Mouse (Mus musculus): Measurements from ENCODE around the gene Sox15. TPM values are rescaled to one million over a fixed set of nuclear protein-coding genes. Genes with fewer than 3 reads are reported as not detected.

The Sox15 gene
- total and polyA plus RNA-seq, 2 experiments from 2014 or later, result 0.19 to 0.27 TPM

DNA sequence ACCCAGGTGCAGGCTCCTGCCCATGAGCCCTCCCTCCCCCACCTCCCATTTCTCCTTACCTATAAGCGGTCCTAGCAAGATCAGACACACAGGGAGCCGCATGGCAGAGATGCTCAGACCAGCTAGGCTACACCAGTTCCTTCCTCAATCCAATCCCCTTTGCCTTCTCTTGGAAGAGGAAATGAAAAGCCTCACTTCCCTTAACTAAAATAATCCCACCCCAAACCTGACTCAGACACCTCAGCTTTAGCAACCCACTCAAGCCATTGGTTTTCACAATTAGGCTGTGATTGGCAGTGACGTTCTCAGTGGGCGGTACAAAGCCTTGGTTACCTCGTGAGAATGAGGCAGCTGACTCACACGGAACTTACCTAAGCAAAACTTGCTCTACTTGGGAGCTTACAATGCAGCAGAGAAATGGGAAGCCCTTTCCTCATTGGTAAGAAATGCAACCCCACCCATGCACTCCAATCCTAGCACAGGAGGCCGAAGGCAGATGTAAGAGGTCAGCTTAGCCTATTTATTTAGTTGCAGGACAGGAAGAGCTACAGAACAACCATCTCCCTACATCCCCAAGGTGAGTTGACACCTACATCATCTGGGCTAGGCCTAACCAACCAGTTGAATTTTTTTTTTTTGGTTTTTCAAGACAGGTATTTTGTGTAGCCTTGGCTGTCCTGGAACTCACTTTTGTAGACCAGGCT lies 11.0 kb downstream of the Sox15 start, which contains the start of gene Cd68:
Gene Cd68 (minus strand): TSS at position 193 of the 704 bp plus-strand sequence.
- ATAC-seq (ENCODE audit: low FRiP score), result no peak
- 37% methylated on average over 7 of the region's 7 CpGs for WGBS
- H3K27ac ChIP-seq (ENCODE audit: low read depth, low read length), result no peak within 1 kb of the TSS
- H3K4me3 ChIP-seq (ENCODE audit: low read depth, low read length), result no peak within 1 kb of the TSS
- H3K9ac ChIP-seq (replicated peaks; ENCODE audit: low read length, poor library complexity, severe bottlenecking), result no peak within 1 kb of the TSS
- no peaks in the 10 kb centered on the region for H3K9me3 ChIP-seq (ENCODE audit: low read length)
- H3K4me2 ChIP-seq (ENCODE audit: low read depth, low read length, poor library complexity, severe bottlenecking), result no peak within 1 kb of the TSS
- H3K27me3 ChIP-seq (ENCODE audit: insufficient read depth, low read length), result no peaks in the 10 kb centered on the region
- peak; percentile 58 for DNase-seq (ENCODE audit: low spot score)
- 0 out of 2 replicates have a peak, but pooled peaks cover 11% of the 10 kb centered on the region for H3K4me1 ChIP-seq (ENCODE audit: insufficient read depth, low read length)
- TF ChIP-seq CTCF (IDR thresholded peaks at IDR 0.05), result no peak
- H3K36me3 ChIP-seq (ENCODE audit: insufficient read depth, low read length), result peaks cover 46% of the 10 kb centered on the region

DNA sequence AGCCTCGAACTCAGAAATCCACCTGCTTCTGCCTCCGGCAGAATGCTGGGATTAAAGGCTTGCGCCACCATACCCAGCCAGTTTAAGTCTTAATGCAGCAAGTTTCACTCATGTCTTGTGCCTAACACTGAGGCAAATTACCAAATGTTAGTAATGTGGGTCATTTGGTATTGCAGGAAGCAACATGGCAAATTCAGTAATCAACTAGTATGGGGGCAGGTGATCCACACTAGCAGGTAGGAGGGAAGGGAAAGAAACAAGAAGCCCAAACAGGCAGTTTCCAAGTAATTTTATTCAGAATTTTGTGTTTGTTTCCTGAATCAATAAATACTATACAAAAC lies 11.5 kb downstream of the Sox15 start:
- H3K9ac ChIP-seq (replicated peaks; ENCODE audit: low read length, poor library complexity, severe bottlenecking), result no peak overlapping the region
- H3K9me3 ChIP-seq (ENCODE audit: low read length), result no peaks in the 10 kb centered on the region
- TF ChIP-seq CTCF (IDR thresholded peaks at IDR 0.05), result no peak
- H3K4me3 ChIP-seq (ENCODE audit: low read depth, low read length), result no peak overlapping the region
- H3K4me1 ChIP-seq (ENCODE audit: insufficient read depth, low read length), result 0 out of 2 replicates have a peak, but pooled peaks cover 7% of the 10 kb centered on the region
- H3K27ac ChIP-seq (ENCODE audit: low read depth, low read length), result no peak overlapping the region
- WGBS, result 82% methylated on average over 3 of the region's 3 CpGs
- no peak overlapping the region for H3K4me2 ChIP-seq (ENCODE audit: low read depth, low read length, poor library complexity, severe bottlenecking)
- no peaks in the 10 kb centered on the region for H3K27me3 ChIP-seq (ENCODE audit: insufficient read depth, low read length)
- peaks cover 46% of the 10 kb centered on the region for H3K36me3 ChIP-seq (ENCODE audit: insufficient read depth, low read length)
- ATAC-seq (ENCODE audit: low FRiP score), result no peak
- no peak for DNase-seq (ENCODE audit: low spot score)

DNA sequence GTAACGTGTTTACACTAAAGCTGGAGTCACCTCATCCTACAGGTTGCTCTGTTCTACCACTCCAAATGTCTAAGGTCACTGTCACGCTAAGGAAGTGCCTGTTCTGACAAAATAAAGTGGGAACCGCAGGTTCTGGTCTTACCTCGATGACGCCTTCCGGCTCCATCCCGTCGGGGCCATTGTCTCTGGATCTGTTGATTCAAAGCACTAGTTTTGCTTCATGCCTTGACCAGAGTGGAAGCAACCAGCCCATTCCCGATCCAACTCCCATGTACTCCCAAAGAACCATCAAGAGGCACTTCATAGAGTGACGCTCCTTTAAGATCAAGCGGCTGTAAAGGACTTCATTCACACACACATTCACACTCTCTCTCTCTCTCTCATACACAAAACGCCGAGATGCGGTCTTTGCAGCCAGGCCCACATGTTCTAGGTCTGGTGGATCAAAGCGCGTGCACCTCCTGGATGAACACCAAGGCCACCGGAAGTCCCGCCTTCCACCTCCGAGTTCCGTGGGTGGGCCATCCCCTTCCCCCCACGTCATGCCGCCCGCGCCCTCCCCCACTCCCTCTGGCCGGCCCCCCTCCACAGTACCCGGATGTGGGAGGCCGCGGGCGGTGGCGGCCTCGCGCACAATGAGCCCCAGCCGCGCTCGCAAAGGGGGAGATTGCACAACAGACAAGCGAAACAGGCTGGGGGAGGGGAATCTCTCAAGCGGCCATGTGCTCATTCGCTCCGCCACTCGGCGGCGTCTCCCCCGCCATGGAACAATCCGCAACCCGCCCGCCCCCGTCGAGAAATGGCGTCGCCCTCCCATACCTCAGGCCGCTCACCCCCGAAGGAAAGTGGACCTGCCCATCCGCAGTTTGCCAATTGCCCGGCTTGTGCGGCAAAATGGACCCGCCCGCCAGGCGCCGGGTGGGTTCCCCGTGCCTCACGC lies 15.9 kb downstream of the Sox15 start:
- Histone ChIP-seq H3K27ac (ENCODE audit: low read depth, low read length) (peak overlapping the region; percentile 99), H3K4me1 (ENCODE audit: insufficient read depth, low read length) (0 out of 2 replicates have a peak, but pooled peaks cover 6% of the 10 kb centered on the region), H3K36me3 (ENCODE audit: insufficient read depth, low read length) (peaks cover 41% of the 10 kb centered on the region), H3K4me3 (ENCODE audit: low read depth, low read length) (peak overlapping the region; percentile 98), H3K4me2 (ENCODE audit: low read depth, low read length, poor library complexity, severe bottlenecking) (peak overlapping the region; percentile 83), H3K27me3 (ENCODE audit: insufficient read depth, low read length) (no peaks in the 10 kb centered on the region), H3K9me3 (ENCODE audit: low read length) (no peaks in the 10 kb centered on the region), H3K9ac (replicated peaks; ENCODE audit: low read length, poor library complexity, severe bottlenecking) (peak overlapping the region; percentile 100)
- ATAC-seq (ENCODE audit: low FRiP score), result peak; percentile 87
- DNase-seq (ENCODE audit: low spot score), result peak; percentile 99
- 2% methylated on average over 52 of the region's 61 CpGs for WGBS
- no peak for TF ChIP-seq CTCF (IDR thresholded peaks at IDR 0.05)

DNA sequence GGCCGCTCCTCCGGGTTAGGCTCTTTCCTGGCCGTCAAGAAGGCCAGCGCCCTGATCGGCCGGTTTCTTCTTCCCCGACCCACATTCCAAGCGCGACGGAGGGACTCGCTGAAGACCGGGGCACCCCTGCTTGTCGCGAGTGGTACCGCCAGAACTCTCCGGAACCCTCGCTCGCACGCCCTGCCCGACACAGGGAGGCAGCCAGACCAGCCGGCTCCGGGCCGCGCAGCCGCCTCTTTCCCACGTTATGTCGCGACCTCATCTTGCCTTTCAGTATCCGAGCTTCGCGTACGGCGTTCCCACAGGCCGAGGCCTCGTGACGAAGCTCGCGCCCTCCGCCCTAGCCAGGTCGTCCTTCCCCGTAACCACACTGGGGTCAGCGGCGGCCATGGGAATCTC lies 16.6 kb downstream of the Sox15 start:
- peak; percentile 20; the same call in 1 of the 2 replicates for ATAC-seq (ENCODE audit: low FRiP score)
- Histone ChIP-seq H3K4me2 (ENCODE audit: low read depth, low read length, poor library complexity, severe bottlenecking) (peak overlapping the region; percentile 83), H3K27me3 (ENCODE audit: insufficient read depth, low read length) (no peaks in the 10 kb centered on the region), H3K9me3 (ENCODE audit: low read length) (no peaks in the 10 kb centered on the region), H3K9ac (replicated peaks; ENCODE audit: low read length, poor library complexity, severe bottlenecking) (peak overlapping the region; percentile 100), H3K4me1 (ENCODE audit: insufficient read depth, low read length) (0 out of 2 replicates have a peak, but pooled peaks cover 6% of the 10 kb centered on the region), H3K27ac (ENCODE audit: low read depth, low read length) (peak overlapping the region; percentile 99), H3K4me3 (ENCODE audit: low read depth, low read length) (peak overlapping the region; percentile 98), H3K36me3 (ENCODE audit: insufficient read depth, low read length) (peaks cover 41% of the 10 kb centered on the region)
- DNase-seq (ENCODE audit: low spot score), result no peak
- WGBS, result under 1% methylated on average over 43 of the region's 43 CpGs
- TF ChIP-seq CTCF (IDR thresholded peaks at IDR 0.05), result no peak

GRCm38 (mm10) chr11:69672211-69672706 lies 17.1 kb downstream of the Sox15 start, which contains the start of gene Eif4a1:
Eif4a1 (minus strand) TSS chr11:69672423.
- Histone ChIP-seq H3K9ac (replicated peaks; ENCODE audit: low read length, poor library complexity, severe bottlenecking) (peak within 1 kb of the TSS; percentile 100), H3K4me1 (ENCODE audit: insufficient read depth, low read length) (0 out of 2 replicates have a peak, but pooled peaks cover 6% of the 10 kb centered on the region), H3K9me3 (ENCODE audit: low read length) (no peaks in the 10 kb centered on the region), H3K36me3 (ENCODE audit: insufficient read depth, low read length) (peaks cover 44% of the 10 kb centered on the region), H3K4me2 (ENCODE audit: low read depth, low read length, poor library complexity, severe bottlenecking) (peak within 1 kb of the TSS; percentile 83), H3K27ac (ENCODE audit: low read depth, low read length) (peak within 1 kb of the TSS; percentile 99), H3K4me3 (ENCODE audit: low read depth, low read length) (peak within 1 kb of the TSS; percentile 98), H3K27me3 (ENCODE audit: insufficient read depth, low read length) (no peaks in the 10 kb centered on the region)
- WGBS, result under 1% methylated on average over 36 of the region's 36 CpGs
- ATAC-seq (ENCODE audit: low FRiP score), result peak; percentile 94
- peak; percentile 35; the same call in 1 of the 2 replicates for TF ChIP-seq CTCF (IDR thresholded peaks at IDR 0.05)
- peak; percentile 100 for DNase-seq (ENCODE audit: low spot score)
